Mouse (Mus musculus) erythroblast, embryonic 14.5 days (primary cell): ENCODE data around the gene Oas1d.

ENCODE experiments used
- GATA1 ChIP-seq: IDR thresholded peaks from 2 replicates; pipeline ENCODE4 v1.6.1; 2012; ENCODE audit warnings: low read length, inconsistent platforms, mixed read lengths
- TAL1 ChIP-seq: IDR thresholded peaks from 3 replicates; pipeline ENCODE4 v1.6.1; 2012; ENCODE audit warnings: low read length, inconsistent platforms, mixed read lengths

GRCm38 (mm10) chr5:120908196-120908920 lies 6.0 kb upstream of the Oas1d start:
- TF ChIP-seq GATA1 (no peak), TAL1 (no peak)
